Mouse (Mus musculus) CH12.LX (cell line): Measurements from ENCODE around the gene Dck. TPM values are rescaled to one million over a fixed set of nuclear protein-coding genes. Genes with fewer than 3 reads are reported as not detected.

Experiments
- DNase-seq: peaks from one replicate; pipeline ENCODE4 v3.0.0-alpha.2; 2013; ENCODE audit errors: extremely low read depth
- H3K27ac ChIP-seq: 2 replicates; pipeline ENCODE4 v1.5.1; 2012; ENCODE audit warnings: low read depth, mild to moderate bottlenecking, control low read depth, moderate library complexity; ENCODE audit not compliant: insufficient read depth
- H3K27me3 ChIP-seq: replicated peaks from 2 replicates; pipeline ENCODE3; 2012; ENCODE audit warnings: inconsistent platforms
- H3K36me3 ChIP-seq, 2 experiments: replicated peaks in 1 of 2; 2 replicates each; pipeline versions ENCODE3 to v1.6.1; 2012; ENCODE audit warnings: inconsistent platforms in 1 of 2, low read length in 1 of 2, mild to moderate bottlenecking in 1 of 2, mixed read lengths in 1 of 2, moderate library complexity in 1 of 2; ENCODE audit not compliant: control insufficient read depth in 1 of 2, insufficient read depth in 1 of 2
- H3K4me1 ChIP-seq, 2 experiments: 2 replicates each; pipeline ENCODE4 v1.6.1; 2012; ENCODE audit warnings: inconsistent platforms in 1 of 2, moderate library complexity in 1 of 2; ENCODE audit not compliant: insufficient read depth in 2 of 2, control insufficient read depth in 1 of 2
- H3K4me2 ChIP-seq: 2 replicates; pipeline ENCODE4 v1.6.1; 2012; ENCODE audit warnings: low read depth, mild to moderate bottlenecking, control low read depth; ENCODE audit not compliant: poor library complexity, insufficient read depth, severe bottlenecking
- H3K4me3 ChIP-seq, 3 experiments: fragments of 150-350 bp in 1 of 3; sonication (generic) in 1 of 3; replicated peaks in 1 of 3; 2 replicates each; pipeline versions ENCODE3 to v1.5.1; 2011 to 2012; ENCODE audit warnings: low read depth in 2 of 3, low read length in 2 of 3, mild to moderate bottlenecking in 2 of 3, moderate library complexity in 2 of 3, control low read depth in 1 of 3, improper control_type of control experiment in 1 of 3, inconsistent platforms in 1 of 3, mixed read lengths in 1 of 3; ENCODE audit not compliant: poor library complexity in 1 of 3
- H3K79me2 ChIP-seq: replicated peaks from 2 replicates; pipeline ENCODE4 v1.6.1; 2012; ENCODE audit warnings: mild to moderate bottlenecking, moderate library complexity; ENCODE audit not compliant: control insufficient read depth, poor library complexity, insufficient read depth, severe bottlenecking; ENCODE audit errors: extremely low read depth
- H3K9ac ChIP-seq: 2 replicates; pipeline ENCODE4 v1.6.1; 2012; ENCODE audit warnings: low read depth, mild to moderate bottlenecking, control low read depth, moderate library complexity; ENCODE audit not compliant: insufficient read depth
- H3K9me3 ChIP-seq: replicated peaks from 2 replicates; pipeline ENCODE3; 2012; ENCODE audit warnings: low read length, inconsistent platforms, mixed read lengths
- BHLHE40 ChIP-seq: IDR thresholded peaks from 2 replicates; pipeline ENCODE4 v1.6.1; 2011; ENCODE audit warnings: mild to moderate bottlenecking, low read depth, low read length, improper control_type of control experiment
- CHD1 ChIP-seq: IDR thresholded peaks from 2 replicates; pipeline ENCODE4 v1.6.1; 2012; ENCODE audit warnings: low read depth, low read length, improper control_type of control experiment, inconsistent platforms
- CHD2 ChIP-seq: IDR thresholded peaks from 2 replicates; pipeline ENCODE4 v1.6.1; 2011; ENCODE audit warnings: low read length, improper control_type of control experiment
- CTCF ChIP-seq, 2 experiments: IDR thresholded peaks in 1 of 2; conservative IDR thresholded peaks in 1 of 2; 2 replicates each; pipeline ENCODE4 v1.5.1; 2011 to 2012; ENCODE audit warnings: low read depth in 2 of 2, low read length in 2 of 2, improper control_type of control experiment in 1 of 2, inconsistent platforms in 1 of 2, mild to moderate bottlenecking in 1 of 2, moderate library complexity in 1 of 2
- E2F4 ChIP-seq: IDR thresholded peaks from 2 replicates; pipeline ENCODE4 v1.6.1; 2011; ENCODE audit warnings: low read depth, low read length, improper control_type of control experiment; ENCODE audit not compliant: insufficient replicate concordance
- ELF1 ChIP-seq: IDR thresholded peaks from 2 replicates; pipeline ENCODE4 v1.6.1; 2014; ENCODE audit warnings: low read depth, mild to moderate bottlenecking, inconsistent platforms, low read length, improper control_type of control experiment
- EP300 ChIP-seq: IDR thresholded peaks from 2 replicates; pipeline ENCODE4 v1.6.1; 2011; ENCODE audit warnings: low read length, improper control_type of control experiment
- ETS1 ChIP-seq: conservative IDR thresholded peaks from 2 replicates; pipeline ENCODE4 v1.6.1; 2012; ENCODE audit warnings: low read depth, mild to moderate bottlenecking, inconsistent platforms, low read length, improper control_type of control experiment, moderate library complexity
- GABPA ChIP-seq: IDR thresholded peaks from 2 replicates; pipeline ENCODE4 v1.6.1; 2012; ENCODE audit warnings: low read depth, low read length, improper control_type of control experiment, inconsistent platforms; ENCODE audit not compliant: insufficient replicate concordance
- HCFC1 ChIP-seq: IDR thresholded peaks from 2 replicates; pipeline ENCODE4 v1.6.1; 2012; ENCODE audit warnings: low read depth, mild to moderate bottlenecking, inconsistent platforms, low read length, improper control_type of control experiment
- IRF4 ChIP-seq: IDR thresholded peaks from 2 replicates; pipeline ENCODE4 v1.6.1; 2014; ENCODE audit warnings: low read depth, mild to moderate bottlenecking, inconsistent platforms, low read length, improper control_type of control experiment
- JUN ChIP-seq: IDR thresholded peaks from 2 replicates; pipeline ENCODE4 v1.6.1; 2011; ENCODE audit warnings: low read depth, mild to moderate bottlenecking, low read length, improper control_type of control experiment, moderate library complexity; ENCODE audit not compliant: insufficient read depth
- JUND ChIP-seq: conservative IDR thresholded peaks from 2 replicates; pipeline ENCODE4 v1.6.1; 2011; ENCODE audit warnings: low read depth, low read length, improper control_type of control experiment
- KAT2A ChIP-seq: IDR thresholded peaks from 2 replicates; pipeline ENCODE4 v1.6.1; 2012; ENCODE audit warnings: low read length, improper control_type of control experiment, inconsistent platforms; ENCODE audit not compliant: insufficient replicate concordance
- MAFK ChIP-seq: IDR thresholded peaks from 2 replicates; pipeline ENCODE4 v1.6.1; 2011; ENCODE audit warnings: low read length, improper control_type of control experiment; ENCODE audit not compliant: insufficient replicate concordance
- MAX ChIP-seq: IDR thresholded peaks from 2 replicates; pipeline ENCODE4 v1.6.1; 2011; ENCODE audit warnings: low read length, improper control_type of control experiment
- MAZ ChIP-seq: IDR thresholded peaks from 2 replicates; pipeline ENCODE4 v1.6.1; 2012; ENCODE audit warnings: low read depth, mild to moderate bottlenecking, inconsistent platforms, low read length, improper control_type of control experiment, moderate library complexity
- MEF2A ChIP-seq: IDR thresholded peaks from 2 replicates; pipeline ENCODE4 v1.6.1; 2014; ENCODE audit warnings: low read depth, mild to moderate bottlenecking, inconsistent platforms, low read length, improper control_type of control experiment, borderline replicate concordance
- MXI1 ChIP-seq: IDR thresholded peaks from 2 replicates; pipeline ENCODE4 v1.6.1; 2011; ENCODE audit warnings: mild to moderate bottlenecking, low read depth, low read length, improper control_type of control experiment
- MYC ChIP-seq: IDR thresholded peaks from 2 replicates; pipeline ENCODE4 v1.6.1; 2011; ENCODE audit warnings: low read depth, mild to moderate bottlenecking, improper control_type of control experiment, low read length
- NELFE ChIP-seq: IDR thresholded peaks from 2 replicates; pipeline ENCODE4 v1.6.1; 2011; ENCODE audit warnings: low read depth, low read length, improper control_type of control experiment
- NRF1 ChIP-seq: IDR thresholded peaks from 2 replicates; pipeline ENCODE4 v1.6.1; 2014; ENCODE audit warnings: low read depth, mild to moderate bottlenecking, inconsistent platforms, low read length, improper control_type of control experiment, moderate library complexity
- PAX5 ChIP-seq: IDR thresholded peaks from 2 replicates; pipeline ENCODE4 v1.6.1; 2012; ENCODE audit warnings: low read length, inconsistent platforms, mixed read lengths
- POLR2A ChIP-seq: IDR thresholded peaks from 2 replicates; pipeline ENCODE4 v1.6.1; 2011; ENCODE audit warnings: low read depth, mild to moderate bottlenecking, improper control_type of control experiment, low read length
- POLR2AphosphoS2 ChIP-seq: IDR thresholded peaks from 2 replicates; pipeline ENCODE4 v1.6.1; 2011; ENCODE audit warnings: low read depth, low read length, improper control_type of control experiment
- RAD21 ChIP-seq: IDR thresholded peaks from 2 replicates; pipeline ENCODE4 v1.6.1; 2011; ENCODE audit warnings: low read depth, mild to moderate bottlenecking, low read length, improper control_type of control experiment, moderate library complexity
- RCOR1 ChIP-seq: conservative IDR thresholded peaks from 2 replicates; pipeline ENCODE4 v1.6.1; 2012; ENCODE audit warnings: low read depth, mild to moderate bottlenecking, inconsistent platforms, low read length, improper control_type of control experiment
- SIN3A ChIP-seq: IDR thresholded peaks from 2 replicates; pipeline ENCODE4 v1.6.1; 2012; ENCODE audit warnings: low read length, improper control_type of control experiment, inconsistent platforms
- SMC3 ChIP-seq: IDR thresholded peaks from 2 replicates; pipeline ENCODE4 v1.6.1; 2011; ENCODE audit warnings: low read depth, low read length, improper control_type of control experiment
- TBP ChIP-seq: conservative IDR thresholded peaks from 2 replicates; pipeline ENCODE4 v1.6.1; 2011; ENCODE audit warnings: low read depth, low read length, improper control_type of control experiment
- TCF12 ChIP-seq: IDR thresholded peaks from 2 replicates; pipeline ENCODE4 v1.6.1; 2014; ENCODE audit warnings: low read depth, mild to moderate bottlenecking, inconsistent platforms, low read length, improper control_type of control experiment
- UBTF ChIP-seq: IDR thresholded peaks from 2 replicates; pipeline ENCODE4 v1.6.1; 2012; ENCODE audit warnings: low read depth, mild to moderate bottlenecking, inconsistent platforms, low read length, improper control_type of control experiment, moderate library complexity
- USF1 ChIP-seq: IDR thresholded peaks from 2 replicates; pipeline ENCODE4 v1.6.1; 2014; ENCODE audit warnings: low read depth, mild to moderate bottlenecking, inconsistent platforms, low read length, improper control_type of control experiment
- USF2 ChIP-seq: conservative IDR thresholded peaks from 2 replicates; pipeline ENCODE4 v1.6.1; 2011; ENCODE audit warnings: low read depth, low read length, improper control_type of control experiment
- ZC3H11A ChIP-seq: IDR thresholded peaks from 2 replicates; pipeline ENCODE4 v1.6.1; 2012; ENCODE audit warnings: low read depth, mild to moderate bottlenecking, inconsistent platforms, low read length, improper control_type of control experiment
- ZKSCAN1 ChIP-seq: IDR thresholded peaks from 2 replicates; pipeline ENCODE4 v1.6.1; 2012; ENCODE audit warnings: low read depth, inconsistent platforms, low read length, improper control_type of control experiment, borderline replicate concordance
- ZMIZ1 ChIP-seq: IDR thresholded peaks from 2 replicates; pipeline ENCODE4 v1.6.1; 2012; ENCODE audit warnings: low read depth, mild to moderate bottlenecking, inconsistent platforms, low read length, improper control_type of control experiment
- ZNF384 ChIP-seq: IDR thresholded peaks from 2 replicates; pipeline ENCODE4 v1.6.1; 2012; ENCODE audit warnings: low read depth, low read length, improper control_type of control experiment, inconsistent platforms
- dilution Hi-C: fragments of 300-500 bp; cut with MboI; formaldehyde crosslinking; loops from 2 replicates; pipeline ENCODE4 v1.14.3; 2020; ENCODE audit warnings: low sequenced_read_pairs; ENCODE audit not compliant: extremely low pct_unique_long_range_greater_than_20kb, extremely low pct_ligation_motif_present
- in situ Hi-C: fragments of 300-500 bp; cut with MboI; formaldehyde crosslinking; loops from 3 replicates; pipeline ENCODE4 v1.14.3; 2019; ENCODE audit warnings: low sequenced_read_pairs, low pct_ligation_motif_present, low pct_unique_long_range_greater_than_20kb, mixed read lengths
- polyA plus RNA-seq: library from polyadenylated mRNA; unstranded; fragments of >175 nt; gene quantifications from 2 replicates; pipeline ENCODE4 v1.2.1, GENCODE M21; 2012; ENCODE audit warnings: low read depth; ENCODE audit not compliant: insufficient read length
- total RNA-seq, 2 experiments: library from RNA; depleted of rRNA; stranded (reverse); fragments of 300-350 nt in 1 of 2; fragments of >200 nt in 1 of 2; gene quantifications; 2 replicates each; pipeline ENCODE4 v1.2.3; 2012 to 2014

Dck gene
- total and polyA plus RNA-seq, 3 experiments, result 13.7 to 33.9 (median 25.5) TPM

GRCm38 (mm10) chr5:88716983-88717382 lies 47.8 kb upstream of the Dck start:
- Histone ChIP-seq H3K4me2 (no peak overlapping the region; the same call in 1 of the 2 replicates), H3K27ac (no peak overlapping the region), H3K9me3 (no peaks in the 10 kb centered on the region), H3K4me3 (no peak overlapping the region), H3K9ac (no peak overlapping the region), H3K79me2 (peaks cover 11% of the 10 kb centered on the region), H3K36me3 (no peaks in the 10 kb centered on the region), H3K27me3 (no peaks in the 10 kb centered on the region), H3K4me1 (peaks cover 9 to 28% of the 10 kb centered on the region in 2 experiments)
- in situ Hi-C loops, result no loop called here
- peak; percentile 79 for DNase-seq
- TF ChIP-seq RAD21 (no peak), JUND (peak; percentile 97), MAFK (peak; percentile 64; the same call in 1 of the 2 replicates), CTCF (conservative IDR thresholded peaks at IDR 0.05 in 1 of 2, IDR thresholded peaks at IDR 0.05 in 1 of 2; ENCODE audit: low read depth in 2 of 2, low read length in 2 of 2) (no peak), POLR2A (no peak), ZNF384 (peak; percentile 49), SMC3 (no peak), UBTF (no peak), NRF1 (no peak), PAX5 (no peak), E2F4 (no peak), POLR2AphosphoS2 (no peak), HCFC1 (peak; percentile 40; the same call in 1 of the 2 replicates), USF1 (no peak), BHLHE40 (peak; percentile 57), ZC3H11A (no peak), CHD2 (peak; percentile 62), MXI1 (no peak), SIN3A (no peak), RCOR1 (no peak; the same call in 1 of the 2 replicates), ETS1 (peak; percentile 73), KAT2A (no peak), ZKSCAN1 (no peak), GABPA (no peak), TCF12 (peak; percentile 73), NELFE (no peak), MAX (peak; percentile 27; the same call in 1 of the 2 replicates), EP300 (peak; percentile 94), MYC (peak; percentile 58; the same call in 1 of the 2 replicates), CHD1 (no peak), JUN (peak; percentile 91), USF2 (no peak), MEF2A (peak; percentile 72; the same call in 1 of the 2 replicates), IRF4 (peak; percentile 99), TBP (no peak), ZMIZ1 (no peak), ELF1 (0 out of 2 replicates have a peak, but pooled peaks have one; percentile 12), MAZ (peak; percentile 90)
- dilution Hi-C loops, result no loop called here
